Mouse (Mus musculus) G1E (cell line): ENCODE data around the gene Myo1g. TPM values are rescaled to one million over a fixed set of nuclear protein-coding genes. Genes with fewer than 3 reads are reported as not detected.

Experiments used
- ATAC-seq: 2 replicates; pipeline ENCODE4 v1.8.0; 2016; ENCODE audit warnings: mild to moderate bottlenecking; ENCODE audit not compliant: insufficient number of reproducible peaks, poor library complexity, low FRiP score, severe bottlenecking; ENCODE audit errors: extremely low read depth
- DNase-seq: peaks from one replicate; pipeline ENCODE4 v3.0.0; 2012; ENCODE audit warnings: low spot score
- H3K27me3 ChIP-seq: 2 replicates; pipeline ENCODE4 v1.6.1; 2012; ENCODE audit warnings: mild to moderate bottlenecking, low read length, inconsistent platforms; ENCODE audit not compliant: insufficient read depth
- H3K36me3 ChIP-seq: replicated peaks from 2 replicates; pipeline ENCODE3; 2012; ENCODE audit warnings: mild to moderate bottlenecking, inconsistent platforms
- H3K4me1 ChIP-seq: 2 replicates; pipeline ENCODE4 v1.6.1; 2012; ENCODE audit warnings: low read depth, low read length, inconsistent platforms, mixed read lengths; ENCODE audit not compliant: insufficient read depth
- H3K4me3 ChIP-seq: 2 replicates; pipeline ENCODE4 v1.5.1; 2012; ENCODE audit warnings: low read depth, mild to moderate bottlenecking, inconsistent platforms, low read length, moderate library complexity, mixed read lengths
- H3K9me3 ChIP-seq: replicated peaks from 2 replicates; pipeline ENCODE4 v1.6.1; 2012; ENCODE audit warnings: inconsistent platforms
- CTCF ChIP-seq: IDR thresholded peaks from 2 replicates; pipeline ENCODE4 v1.5.1; 2012; ENCODE audit warnings: low read depth, low read length, inconsistent platforms, mixed read lengths
- GATA1 ChIP-seq: IDR thresholded peaks from 2 replicates; pipeline ENCODE4 v1.6.1; 2012; ENCODE audit warnings: borderline replicate concordance, low read length, inconsistent platforms, mixed read lengths
- GATA2 ChIP-seq: IDR thresholded peaks from 2 replicates; pipeline ENCODE4 v1.6.1; 2012; ENCODE audit warnings: low read depth, low read length, inconsistent platforms, borderline replicate concordance
- POLR2AphosphoS5 ChIP-seq: IDR thresholded peaks from 2 replicates; pipeline ENCODE4 v1.6.1; 2012; ENCODE audit warnings: low read depth, low read length, inconsistent platforms; ENCODE audit not compliant: insufficient replicate concordance
- TAL1 ChIP-seq: conservative IDR thresholded peaks from 2 replicates; pipeline ENCODE4 v1.6.1; 2012; ENCODE audit warnings: low read depth, low read length, inconsistent platforms, mixed read lengths
- polyA plus RNA-seq: library from polyadenylated mRNA; stranded (reverse); fragments of >175 nt; gene quantifications from 2 replicates; pipeline ENCODE4 v1.2.3, GENCODE M21; 2012
- total RNA-seq, 2 experiments: library from RNA; stranded (forward) in 1 of 2; stranded (reverse) in 1 of 2; fragments of 200-1000 nt in 1 of 2; fragments of >200 nt in 1 of 2; fragmentation: Nextera tagmentation in 1 of 2; gene quantifications; 2 replicates each; pipeline ENCODE4 v1.2.3; 2014 to 2017

The Myo1g gene
- total RNA-seq (2014; fragmentation: Nextera tagmentation), result 48.5 and 56.5 TPM in 2 replicates
- 69.2 and 74.5 TPM in 2 replicates for total RNA-seq (2017)
- polyA plus RNA-seq, result 71.8 and 78.8 TPM in 2 replicates

DNA sequence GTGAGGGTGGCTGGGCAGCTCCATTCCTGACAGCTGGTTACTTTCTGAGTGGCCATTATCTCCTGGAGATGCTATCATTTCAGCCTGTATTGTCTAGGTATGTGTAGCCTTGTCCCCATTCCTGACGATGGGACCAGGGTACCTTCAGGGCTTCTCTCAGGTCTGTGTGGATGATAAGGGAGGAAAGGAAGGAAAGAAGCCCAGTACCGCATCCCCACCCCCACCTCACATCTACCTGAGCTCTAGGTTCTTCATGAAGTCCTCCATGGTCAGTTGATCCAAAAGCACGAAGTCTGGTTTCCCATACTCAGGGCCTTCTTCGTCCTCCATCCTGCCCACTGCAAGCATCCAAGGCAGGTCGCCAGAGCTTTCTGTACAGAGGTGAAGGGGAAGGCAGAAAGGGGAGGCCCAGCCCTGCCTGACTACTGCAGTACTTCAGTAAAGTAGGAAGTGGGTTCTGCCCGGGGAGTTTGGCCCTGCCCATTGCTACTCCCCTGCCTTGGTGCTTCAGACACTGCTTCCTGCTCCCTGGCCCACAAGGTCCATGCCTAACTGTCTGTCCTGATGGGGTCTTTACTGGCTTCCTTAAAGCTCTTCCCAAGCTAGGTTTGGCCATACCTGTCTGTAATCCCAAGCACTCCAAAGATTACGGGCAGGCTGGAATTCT, at the start of gene Myo1g:
Gene Myo1g (minus strand): TSS at position 459 of the 667 bp plus-strand sequence.
- peak; percentile 60 for DNase-seq
- H3K36me3 ChIP-seq, result peaks cover 57% of the 10 kb centered on the region
- TF ChIP-seq GATA1, result no peak
- no peak for TF ChIP-seq POLR2AphosphoS5
- no peak for TF ChIP-seq TAL1
- no peak for TF ChIP-seq GATA2
- TF ChIP-seq CTCF, result no peak
- ATAC-seq, result peak; percentile 67
- H3K4me1 ChIP-seq, result peaks cover 76% of the 10 kb centered on the region
- no peaks in the 10 kb centered on the region; the same call in 1 of the 2 replicates for H3K27me3 ChIP-seq
- peak within 1 kb of the TSS; percentile 73 for H3K4me3 ChIP-seq
- no peaks in the 10 kb centered on the region for H3K9me3 ChIP-seq

- DNase-seq, result no peak
- H3K36me3 ChIP-seq, result peaks cover 79% of the 10 kb centered on the region
- peaks cover 36% of the 10 kb centered on the region for H3K4me1 ChIP-seq
- no peak for ATAC-seq
- H3K9me3 ChIP-seq, result no peaks in the 10 kb centered on the region
- no peak overlapping the region for H3K4me3 ChIP-seq
- no peaks in the 10 kb centered on the region for H3K27me3 ChIP-seq
- TF ChIP-seq POLR2AphosphoS5 (no peak), TAL1 (no peak), GATA1 (no peak), CTCF (no peak), GATA2 (no peak)
Observed at GRCm38 (mm10) chr11:6569410-6569777, 48.6 kb upstream of the Myo1g start.

DNA sequence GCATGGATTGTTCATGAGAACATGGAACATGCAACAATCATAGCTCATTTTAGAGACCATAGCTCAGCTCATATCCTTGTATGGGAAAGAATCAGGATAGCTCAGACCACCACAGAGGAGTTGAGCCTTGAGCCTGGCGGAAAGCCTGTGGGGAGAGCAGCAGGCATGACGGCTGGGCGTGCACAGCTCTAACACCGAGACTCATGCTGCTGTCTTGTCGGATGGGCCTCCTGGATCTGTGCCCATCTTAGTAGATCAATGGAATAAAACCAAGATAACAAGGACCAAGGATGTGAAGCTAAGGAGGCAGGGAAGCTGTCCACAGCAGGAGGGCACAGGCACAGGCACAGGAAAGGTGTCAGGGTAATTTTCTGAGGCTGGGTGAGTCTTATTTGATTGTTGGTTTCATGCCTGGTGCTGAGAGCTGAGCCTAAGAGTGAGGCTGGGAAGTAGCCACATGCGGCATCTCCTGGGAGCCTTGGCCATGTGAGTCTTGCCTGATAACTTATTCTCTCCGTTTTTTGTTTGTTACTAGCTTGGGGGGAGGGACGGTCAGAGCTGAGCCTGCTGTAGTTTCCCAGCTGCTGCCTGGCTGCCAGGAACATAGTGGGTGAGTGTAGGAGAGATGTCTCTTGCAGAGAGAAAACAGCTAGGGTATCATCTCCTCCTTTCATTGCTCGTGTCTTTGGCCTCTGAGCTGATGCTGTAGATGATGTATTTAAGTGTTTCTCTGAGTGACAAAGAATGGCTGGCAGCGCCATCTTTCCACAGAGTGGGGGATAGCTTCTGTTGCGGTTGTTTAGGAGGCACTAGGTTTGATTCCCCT, 48.0 kb upstream of the Myo1g start:
- H3K4me1 ChIP-seq, result peaks cover 36% of the 10 kb centered on the region
- ATAC-seq (no peak; the same call in 1 of the 2 replicates), DNase-seq (peak; percentile 22)
- no peak overlapping the region; the same call in 1 of the 2 replicates for H3K4me3 ChIP-seq
- peaks cover 82% of the 10 kb centered on the region for H3K36me3 ChIP-seq
- no peak for TF ChIP-seq POLR2AphosphoS5
- TF ChIP-seq TAL1, result no peak
- TF ChIP-seq CTCF, result no peak
- TF ChIP-seq GATA2, result no peak
- no peak for TF ChIP-seq GATA1
- H3K27me3 ChIP-seq, result no peaks in the 10 kb centered on the region
- H3K9me3 ChIP-seq, result no peaks in the 10 kb centered on the region

DNA sequence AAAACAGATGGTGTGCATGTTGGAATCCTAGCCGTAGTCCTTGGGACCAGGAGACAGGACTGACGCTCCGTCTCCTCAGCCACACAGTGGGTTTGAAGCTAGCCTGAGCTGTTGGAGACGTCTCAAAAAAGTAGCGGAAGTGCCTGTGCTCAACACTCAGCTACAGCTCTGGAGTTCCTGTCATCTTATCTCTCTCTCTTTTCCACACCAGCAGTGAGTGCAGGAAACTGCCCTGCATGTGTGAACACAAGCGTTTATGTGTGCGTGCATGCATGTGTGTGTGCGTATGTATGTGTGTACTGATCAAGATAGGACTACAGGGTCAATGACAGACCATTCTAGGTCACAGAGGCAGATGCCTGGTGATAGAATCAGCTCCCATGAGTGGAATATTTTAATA, 47.2 kb upstream of the Myo1g start:
- peaks cover 44% of the 10 kb centered on the region for H3K4me1 ChIP-seq
- ATAC-seq, result no peak
- no peak for TF ChIP-seq GATA2
- TF ChIP-seq TAL1, result no peak
- no peak for TF ChIP-seq GATA1
- TF ChIP-seq POLR2AphosphoS5, result no peak
- TF ChIP-seq CTCF, result no peak
- peaks cover 78% of the 10 kb centered on the region for H3K36me3 ChIP-seq
- no peaks in the 10 kb centered on the region for H3K9me3 ChIP-seq
- DNase-seq, result no peak
- no peak overlapping the region for H3K4me3 ChIP-seq
- H3K27me3 ChIP-seq, result no peaks in the 10 kb centered on the region

- Histone ChIP-seq H3K9me3 (no peaks in the 10 kb centered on the region), H3K36me3 (peaks cover 78% of the 10 kb centered on the region), H3K4me3 (no peak overlapping the region), H3K4me1 (peaks cover 54% of the 10 kb centered on the region), H3K27me3 (no peaks in the 10 kb centered on the region)
- no peak for TF ChIP-seq TAL1
- ATAC-seq (no peak), DNase-seq (no peak)
Observed at GRCm38 (mm10) chr11:6566496-6566895, 45.7 kb upstream of the Myo1g start.

DNA sequence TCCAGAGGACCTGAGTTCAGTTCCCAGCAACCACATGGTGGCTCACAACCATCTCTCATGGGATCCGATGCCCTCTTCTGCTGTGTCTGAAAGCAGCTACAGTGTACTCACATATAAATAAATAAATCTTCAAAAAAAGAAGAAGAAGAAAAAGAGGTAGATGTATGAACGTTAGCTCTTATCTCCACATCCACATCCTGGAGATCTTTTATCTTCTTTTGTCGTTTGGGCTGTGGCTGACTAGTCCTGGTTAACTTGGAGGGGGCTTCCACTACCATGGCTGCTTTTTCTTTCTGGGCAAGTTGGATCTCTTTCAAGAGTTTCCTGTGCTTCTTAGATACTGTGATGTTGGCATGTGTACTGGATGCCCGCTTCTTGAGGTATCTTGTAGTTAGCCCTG, 42.4 kb upstream of the Myo1g start:
- H3K4me1 ChIP-seq, result peaks cover 48% of the 10 kb centered on the region
- ATAC-seq, result no peak
- no peak overlapping the region for H3K4me3 ChIP-seq
- H3K36me3 ChIP-seq, result peaks cover 69% of the 10 kb centered on the region
- no peak for TF ChIP-seq GATA1
- TF ChIP-seq POLR2AphosphoS5, result no peak
- no peak for TF ChIP-seq TAL1
- no peak for TF ChIP-seq GATA2
- no peak for TF ChIP-seq CTCF
- H3K27me3 ChIP-seq, result no peaks in the 10 kb centered on the region
- H3K9me3 ChIP-seq, result no peaks in the 10 kb centered on the region
- DNase-seq, result no peak

- Histone ChIP-seq H3K4me3 (peak overlapping the region; percentile 36; the same call in 1 of the 2 replicates), H3K27me3 (no peaks in the 10 kb centered on the region), H3K9me3 (no peaks in the 10 kb centered on the region), H3K4me1 (peaks cover 47% of the 10 kb centered on the region), H3K36me3 (peaks cover 72% of the 10 kb centered on the region)
- ATAC-seq, result no peak; the same call in 1 of the 2 replicates
- no peak for DNase-seq
- TF ChIP-seq GATA1 (no peak), CTCF (no peak), POLR2AphosphoS5 (no peak), GATA2 (no peak), TAL1 (no peak)
Observed at GRCm38 (mm10) chr11:6562359-6562758, 41.6 kb upstream of the Myo1g start.
